Mouse (Mus musculus): ENCODE results near the gene Cblb. TPM values are rescaled to one million over a fixed set of nuclear protein-coding genes. Genes with fewer than 3 reads are reported as not detected.
A peak's percentile ranks its signal among the peaks of the same experiment; 100 is the strongest.

Gene Cblb
- total RNA-seq, 2 experiments from 2014 or later: 15.1 to 16.2 TPM

GRCm38 (mm10) chr16:52119003-52119402 lies 88.0 kb downstream of the Cblb start:
- no peak overlapping the region for H3K4me3 ChIP-seq
- H3K27ac ChIP-seq: no peak overlapping the region
- intact Hi-C loops (cut with DNase I): no loop called here
- no peak for DNase-seq
- no peak for TF ChIP-seq CTCF (IDR thresholded peaks at IDR 0.05)

GRCm38 (mm10) chr16:52124974-52125373 lies 93.9 kb downstream of the Cblb start:
- intact Hi-C loops (cut with DNase I): no loop called here
- no peak overlapping the region for H3K27ac ChIP-seq
- no peak for TF ChIP-seq CTCF (IDR thresholded peaks at IDR 0.05)
- no peak overlapping the region for H3K4me3 ChIP-seq
- no peak for DNase-seq

DNA sequence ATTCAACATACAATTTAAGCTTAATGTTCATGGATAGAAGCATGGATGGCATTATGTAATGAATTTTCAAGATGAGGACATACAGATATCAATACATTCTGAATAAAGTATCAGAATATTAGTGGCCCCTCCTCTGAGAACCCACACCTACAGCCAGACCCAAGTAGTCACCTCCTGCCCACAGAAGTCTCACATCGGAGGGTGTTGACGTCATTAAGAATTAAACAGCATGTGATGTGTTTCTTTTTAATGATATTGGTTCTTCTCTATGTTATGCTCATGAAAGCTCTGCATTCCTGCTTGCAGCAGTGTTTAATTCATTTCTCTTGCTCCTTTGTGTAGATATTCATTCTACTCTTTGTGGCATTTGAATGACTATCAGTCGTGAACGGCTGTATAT lies 94.9 kb downstream of the Cblb start:
- no peak overlapping the region for H3K4me3 ChIP-seq
- no peak for DNase-seq
- intact Hi-C loops (cut with DNase I): no loop called here
- H3K27ac ChIP-seq: no peak overlapping the region
- no peak for TF ChIP-seq CTCF (IDR thresholded peaks at IDR 0.05)

DNA sequence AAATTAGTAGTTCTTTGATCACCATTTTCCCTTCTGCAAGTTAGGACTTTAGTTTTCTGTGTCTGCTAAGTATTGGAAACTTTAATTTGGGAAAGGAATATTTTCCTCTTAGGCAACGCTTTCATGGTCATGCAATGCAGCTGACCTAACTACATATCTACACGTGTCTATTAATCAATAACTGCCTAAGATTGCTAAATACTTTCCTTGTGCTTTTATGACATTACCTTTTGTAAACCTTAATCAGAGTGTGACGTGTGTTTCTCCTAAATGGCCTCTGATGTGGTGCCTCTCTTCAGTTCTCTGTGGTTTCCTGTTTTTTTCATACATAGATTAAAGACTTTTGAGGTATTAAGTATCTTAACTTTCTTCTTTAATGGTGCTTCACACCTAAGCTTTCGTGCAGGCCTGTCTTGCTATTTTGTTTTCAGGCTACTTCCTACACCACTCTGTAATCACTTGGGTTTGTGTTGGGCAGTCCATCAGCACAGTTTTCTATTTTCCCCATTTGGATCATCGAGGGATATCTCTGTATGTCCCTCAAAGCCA lies 98.4 kb downstream of the Cblb start:
- no peak for DNase-seq
- Histone ChIP-seq H3K4me3 (no peak overlapping the region), H3K27ac (no peak overlapping the region)
- TF ChIP-seq CTCF (IDR thresholded peaks at IDR 0.05): no peak
- intact Hi-C loops (cut with DNase I): no loop called here

GRCm38 (mm10) chr16:52132808-52133490 lies 101.9 kb downstream of the Cblb start:
- no peak for TF ChIP-seq CTCF (IDR thresholded peaks at IDR 0.05)
- Histone ChIP-seq H3K4me3 (no peak overlapping the region), H3K27ac (0 out of 2 replicates have a peak overlapping the region, but pooled peaks have one; percentile 3)
- intact Hi-C loops (cut with DNase I): no loop called here
- DNase-seq: no peak

- TF ChIP-seq CTCF (IDR thresholded peaks at IDR 0.05): no peak
- DNase-seq: peak; percentile 68
- peak overlapping the region; percentile 79 for H3K27ac ChIP-seq
- H3K4me3 ChIP-seq: peak overlapping the region; percentile 48
- intact Hi-C loops (cut with DNase I): loop anchor here (2.0 kb wide), 1 partner anchor 102 kb away; no protein-coding TSS in a partner anchor
Observed at GRCm38 (mm10) chr16:52134631-52135227, 103.7 kb downstream of the Cblb start.

- no peak for DNase-seq
- H3K4me3 ChIP-seq: no peak overlapping the region
- no peak for TF ChIP-seq CTCF (IDR thresholded peaks at IDR 0.05)
- H3K27ac ChIP-seq: no peak overlapping the region
- intact Hi-C loops (cut with DNase I): loop anchor here (2.0 kb wide), 1 partner anchor 103 kb away; no protein-coding TSS in a partner anchor
Observed at GRCm38 (mm10) chr16:52135689-52136390, 104.8 kb downstream of the Cblb start.

- intact Hi-C loops (cut with DNase I): no loop called here
- no peak overlapping the region for H3K27ac ChIP-seq
- H3K4me3 ChIP-seq: no peak overlapping the region
- no peak for DNase-seq
- no peak for TF ChIP-seq CTCF (IDR thresholded peaks at IDR 0.05)
Observed at GRCm38 (mm10) chr16:52143101-52143500, 112.1 kb downstream of the Cblb start.

GRCm38 (mm10) chr16:52143818-52144217 lies 112.8 kb downstream of the Cblb start:
- H3K4me3 ChIP-seq: no peak overlapping the region
- no peak for DNase-seq
- H3K27ac ChIP-seq: no peak overlapping the region
- intact Hi-C loops (cut with DNase I): no loop called here
- TF ChIP-seq CTCF (IDR thresholded peaks at IDR 0.05): no peak

DNA sequence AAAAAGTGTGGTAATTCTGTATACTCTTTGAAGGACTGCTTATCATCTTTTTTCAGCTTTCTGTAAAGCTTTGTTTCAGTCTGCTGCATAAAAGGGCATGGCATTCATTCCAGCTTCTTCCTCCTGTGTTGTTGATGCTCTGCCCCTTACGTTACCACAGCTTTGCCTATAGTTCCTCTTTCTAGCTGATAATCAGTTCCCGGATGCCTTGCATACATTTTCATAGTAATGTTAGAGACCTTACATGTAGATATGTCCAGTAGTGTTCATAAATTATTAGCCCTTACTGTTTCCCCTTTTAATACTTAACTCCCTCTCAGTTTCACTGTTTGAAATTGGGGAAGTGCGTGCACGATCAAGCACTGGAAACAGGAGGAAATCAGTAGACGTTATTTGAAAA lies 113.8 kb downstream of the Cblb start:
- no peak overlapping the region for H3K4me3 ChIP-seq
- DNase-seq: no peak
- no peak overlapping the region for H3K27ac ChIP-seq
- intact Hi-C loops (cut with DNase I): no loop called here
- TF ChIP-seq CTCF (IDR thresholded peaks at IDR 0.05): no peak

DNA sequence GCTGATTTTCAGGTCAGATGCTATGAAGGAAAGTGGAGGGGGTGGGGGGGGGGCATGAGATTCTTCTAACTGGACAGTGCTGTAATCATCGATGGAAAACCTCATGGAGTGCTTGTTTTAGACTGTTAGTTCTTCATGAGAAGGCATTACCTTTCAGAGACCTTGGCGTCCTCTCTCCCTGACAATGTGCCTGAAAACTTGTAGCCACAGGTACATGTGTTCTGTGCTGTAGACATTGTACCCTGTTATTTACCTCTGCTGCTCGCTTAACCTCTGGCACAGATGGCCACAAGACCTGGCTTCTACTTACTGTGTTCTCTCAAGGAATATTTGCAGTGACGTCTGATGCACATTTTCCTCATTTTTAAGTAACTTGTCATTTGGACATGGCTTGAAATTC lies 114.5 kb downstream of the Cblb start:
- DNase-seq: no peak
- no peak overlapping the region for H3K4me3 ChIP-seq
- intact Hi-C loops (cut with DNase I): no loop called here
- TF ChIP-seq CTCF (IDR thresholded peaks at IDR 0.05): no peak
- no peak overlapping the region for H3K27ac ChIP-seq

DNA sequence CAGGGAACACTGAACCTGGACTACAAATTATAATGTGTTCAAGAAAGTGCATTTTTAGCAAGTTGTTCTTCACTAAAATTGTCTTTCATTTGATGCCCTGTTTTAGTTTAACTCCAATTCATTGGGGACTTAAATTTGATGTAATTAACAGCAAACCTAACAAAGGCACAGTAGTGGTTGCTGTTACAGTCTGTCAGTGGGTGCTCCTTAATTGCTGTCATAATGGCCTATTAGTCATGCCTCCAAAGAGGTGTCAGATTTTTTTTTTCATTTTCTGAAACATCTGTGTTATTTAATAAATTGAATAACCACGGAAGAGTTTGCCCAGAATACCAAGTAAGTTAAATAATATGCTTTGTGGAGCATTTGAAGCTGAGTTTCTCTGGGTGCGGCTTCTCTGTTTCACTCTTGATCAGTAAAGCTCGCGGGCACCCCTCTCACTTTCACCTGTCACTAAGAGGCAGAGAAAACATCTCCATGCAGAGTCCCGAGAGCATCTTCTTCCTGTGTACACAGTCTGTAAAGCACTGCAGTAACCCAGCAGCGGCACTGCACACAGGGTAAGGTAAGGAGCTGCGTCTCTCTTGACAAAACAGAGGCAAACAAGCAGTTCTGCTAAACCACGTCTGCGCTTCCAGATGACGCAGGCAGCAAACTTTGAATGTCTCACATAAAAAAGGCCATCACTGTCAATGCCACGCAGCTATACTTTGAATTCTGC lies 116.1 kb downstream of the Cblb start:
- intact Hi-C loops (cut with DNase I): no loop called here
- DNase-seq: no peak
- TF ChIP-seq CTCF (IDR thresholded peaks at IDR 0.05): no peak
- no peak overlapping the region for H3K27ac ChIP-seq
- H3K4me3 ChIP-seq: no peak overlapping the region
